Mouse (Mus musculus): Measurements from ENCODE around the gene Itpr2. TPM values are rescaled to one million over a fixed set of nuclear protein-coding genes. Genes with fewer than 3 reads are reported as not detected.

Gene Itpr2
- polyA plus RNA-seq, 1 experiment from 2014 or later, result 9.0 TPM

- Histone ChIP-seq H3K27ac (ENCODE audit: low read length) (no peak overlapping the region), H3K9me3 (replicated peaks; ENCODE audit: control insufficient read depth, low read length, poor library complexity, severe bottlenecking) (no peaks in the 10 kb centered on the region), H3K27me3 (ENCODE audit: control insufficient read depth, insufficient read depth, low read depth, low read length) (no peaks in the 10 kb centered on the region), H3K4me2 (ENCODE audit: low read length) (no peak overlapping the region), H3K36me3 (ENCODE audit: control insufficient read depth, insufficient read depth, low read length) (no peaks in the 10 kb centered on the region), H3K9ac (ENCODE audit: low read depth, low read length) (no peak overlapping the region), H3K4me1 (ENCODE audit: control insufficient read depth, insufficient read depth, low read length) (0 out of 2 replicates have a peak, but pooled peaks cover 2% of the 10 kb centered on the region), H3K4me3 (ENCODE audit: low read depth, low read length) (no peak overlapping the region)
- WGBS, result 96% methylated on average over 24 of the region's 24 CpGs
- no peak for ATAC-seq
These were observed 220.7 kb downstream of the Itpr2 start for GRCm38 (mm10) chr6:146281176-146281899.

DNA sequence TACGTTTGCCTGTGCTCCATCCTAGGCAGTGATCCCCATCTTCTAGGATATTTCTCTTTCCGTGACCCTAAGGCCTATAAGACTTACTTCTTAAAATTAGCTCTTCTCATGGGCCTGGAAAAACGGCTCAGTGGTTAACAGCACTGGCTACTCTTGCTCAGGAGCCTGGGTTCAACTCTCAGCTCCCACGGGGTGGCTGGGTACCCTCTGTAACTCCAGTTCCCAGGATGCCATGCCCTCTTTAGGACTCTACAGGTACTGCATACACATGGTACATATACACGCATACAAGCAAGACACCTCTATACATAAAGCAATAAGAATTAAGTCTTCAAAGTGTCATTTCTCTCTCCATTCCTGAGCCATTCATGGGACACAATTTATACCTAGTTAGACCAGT lies 228.8 kb downstream of the Itpr2 start:
- peaks cover 2% of the 10 kb centered on the region; the same call in 1 of the 2 replicates for H3K4me1 ChIP-seq (ENCODE audit: control insufficient read depth, insufficient read depth, low read length)
- no peak for ATAC-seq
- H3K4me2 ChIP-seq (ENCODE audit: low read length), result no peak overlapping the region
- H3K9me3 ChIP-seq (replicated peaks; ENCODE audit: control insufficient read depth, low read length, poor library complexity, severe bottlenecking), result no peaks in the 10 kb centered on the region
- H3K27me3 ChIP-seq (ENCODE audit: control insufficient read depth, insufficient read depth, low read depth, low read length), result no peaks in the 10 kb centered on the region
- no peak overlapping the region for H3K27ac ChIP-seq (ENCODE audit: low read length)
- no peak overlapping the region for H3K4me3 ChIP-seq (ENCODE audit: low read depth, low read length)
- no peaks in the 10 kb centered on the region for H3K36me3 ChIP-seq (ENCODE audit: control insufficient read depth, insufficient read depth, low read length)
- H3K9ac ChIP-seq (ENCODE audit: low read depth, low read length), result no peak overlapping the region
- 88% methylated on average over 5 of the region's 5 CpGs for WGBS

DNA sequence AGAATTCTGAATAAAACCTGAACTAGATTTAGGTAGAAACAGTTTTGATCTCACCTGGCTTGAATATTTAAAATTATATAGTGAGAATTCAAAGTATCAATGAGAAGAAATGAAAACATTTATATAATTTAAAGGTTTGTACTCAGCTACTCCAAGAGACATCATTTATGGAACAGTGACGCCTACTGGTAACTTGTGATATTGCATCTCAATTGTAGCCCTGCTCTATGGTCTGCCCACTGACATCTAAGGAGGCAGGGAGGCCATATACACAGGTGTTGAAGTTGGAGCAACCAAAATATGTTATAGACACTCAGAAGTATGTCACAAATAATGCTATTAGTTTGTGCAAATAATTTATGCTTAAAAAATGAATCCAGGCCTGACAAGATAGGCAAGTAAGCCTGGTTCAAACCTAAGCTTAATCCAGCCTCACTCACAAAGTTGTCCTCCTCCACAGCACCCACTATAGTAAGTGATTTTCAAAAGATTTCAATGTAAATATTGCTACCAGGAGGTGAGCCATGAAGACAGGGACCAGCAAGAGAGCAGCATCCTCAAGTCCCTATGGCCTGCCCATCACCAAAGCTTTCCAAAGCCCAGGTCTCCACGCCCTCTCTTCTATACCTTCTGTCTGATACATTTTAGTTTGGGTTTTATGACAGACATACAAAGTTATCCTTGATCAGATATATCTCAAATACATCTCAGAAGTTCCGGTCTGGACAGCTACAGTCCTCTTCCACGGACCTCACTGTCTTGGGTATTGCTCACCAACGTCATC lies 229.6 kb downstream of the Itpr2 start:
- Histone ChIP-seq H3K4me2 (ENCODE audit: low read length) (no peak overlapping the region), H3K4me3 (ENCODE audit: low read depth, low read length) (no peak overlapping the region), H3K9ac (ENCODE audit: low read depth, low read length) (no peak overlapping the region), H3K27ac (ENCODE audit: low read length) (no peak overlapping the region), H3K4me1 (ENCODE audit: control insufficient read depth, insufficient read depth, low read length) (peaks cover 2% of the 10 kb centered on the region; the same call in 1 of the 2 replicates), H3K9me3 (replicated peaks; ENCODE audit: control insufficient read depth, low read length, poor library complexity, severe bottlenecking) (no peaks in the 10 kb centered on the region), H3K27me3 (ENCODE audit: control insufficient read depth, insufficient read depth, low read depth, low read length) (no peaks in the 10 kb centered on the region), H3K36me3 (ENCODE audit: control insufficient read depth, insufficient read depth, low read length) (no peaks in the 10 kb centered on the region)
- ATAC-seq, result peak; percentile 59; the same call in 1 of the 2 replicates
- 76% methylated on average over 5 of the region's 5 CpGs for WGBS

GRCm38 (mm10) chr6:146270776-146271533 lies 231.1 kb downstream of the Itpr2 start:
- 49% methylated on average over 12 of the region's 12 CpGs for WGBS
- Histone ChIP-seq H3K9ac (ENCODE audit: low read depth, low read length) (no peak overlapping the region), H3K4me1 (ENCODE audit: control insufficient read depth, insufficient read depth, low read length) (peaks cover 2% of the 10 kb centered on the region; the same call in 1 of the 2 replicates), H3K9me3 (replicated peaks; ENCODE audit: control insufficient read depth, low read length, poor library complexity, severe bottlenecking) (no peaks in the 10 kb centered on the region), H3K4me3 (ENCODE audit: low read depth, low read length) (no peak overlapping the region), H3K27me3 (ENCODE audit: control insufficient read depth, insufficient read depth, low read depth, low read length) (no peaks in the 10 kb centered on the region), H3K4me2 (ENCODE audit: low read length) (no peak overlapping the region), H3K36me3 (ENCODE audit: control insufficient read depth, insufficient read depth, low read length) (no peaks in the 10 kb centered on the region), H3K27ac (ENCODE audit: low read length) (no peak overlapping the region)
- ATAC-seq, result peak; percentile 79

DNA sequence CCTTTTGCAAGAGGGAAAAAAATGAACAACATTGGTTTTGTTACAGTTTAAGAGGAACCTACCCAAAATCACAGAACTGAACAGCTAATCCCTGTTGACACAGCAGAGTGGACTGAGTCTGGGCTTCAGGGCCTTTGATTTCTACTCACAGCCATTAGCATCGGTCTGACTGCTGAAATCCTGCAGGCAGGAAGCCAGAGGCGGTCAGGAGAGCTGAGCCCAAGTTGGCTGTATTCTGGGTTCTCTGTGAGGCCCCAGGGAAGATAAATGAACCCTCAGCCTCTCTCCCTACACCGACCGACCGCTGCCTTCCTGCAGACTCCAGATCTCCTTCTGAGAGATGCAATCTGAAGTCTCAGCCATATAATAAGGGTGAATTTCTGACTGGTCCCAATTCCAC lies 231.9 kb downstream of the Itpr2 start:
- Histone ChIP-seq H3K4me2 (ENCODE audit: low read length) (no peak overlapping the region), H3K27me3 (ENCODE audit: control insufficient read depth, insufficient read depth, low read depth, low read length) (no peaks in the 10 kb centered on the region), H3K27ac (ENCODE audit: low read length) (no peak overlapping the region), H3K9me3 (replicated peaks; ENCODE audit: control insufficient read depth, low read length, poor library complexity, severe bottlenecking) (no peaks in the 10 kb centered on the region), H3K9ac (ENCODE audit: low read depth, low read length) (no peak overlapping the region), H3K36me3 (ENCODE audit: control insufficient read depth, insufficient read depth, low read length) (no peaks in the 10 kb centered on the region), H3K4me1 (ENCODE audit: control insufficient read depth, insufficient read depth, low read length) (peaks cover 2% of the 10 kb centered on the region; the same call in 1 of the 2 replicates), H3K4me3 (ENCODE audit: low read depth, low read length) (no peak overlapping the region)
- whole genome bisulfite sequencing, result 40% methylated on average over 5 of the region's 5 CpGs
- no peak for ATAC-seq

DNA sequence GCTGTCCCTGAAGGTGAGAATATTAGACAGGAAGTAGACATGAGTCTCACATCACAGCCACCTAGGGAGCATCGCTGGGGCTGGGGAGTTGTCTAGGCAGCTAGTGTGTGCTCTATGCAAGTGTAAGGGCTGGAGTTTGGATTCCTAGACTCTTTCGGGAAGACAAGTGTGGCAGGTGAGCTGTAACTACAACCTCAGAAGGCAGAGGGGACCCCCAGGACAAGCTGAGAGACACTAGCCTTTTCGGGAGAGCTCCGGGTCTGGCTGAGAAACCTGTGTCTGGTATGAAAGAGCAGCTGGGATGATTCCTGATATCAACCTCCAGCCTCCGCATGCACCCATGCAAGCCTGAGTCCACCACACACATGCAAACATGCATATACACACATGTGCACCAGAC lies 232.7 kb downstream of the Itpr2 start:
- no peak overlapping the region for H3K9ac ChIP-seq (ENCODE audit: low read depth, low read length)
- no peak overlapping the region for H3K4me3 ChIP-seq (ENCODE audit: low read depth, low read length)
- H3K4me2 ChIP-seq (ENCODE audit: low read length), result no peak overlapping the region
- ATAC-seq, result no peak
- no peaks in the 10 kb centered on the region for H3K9me3 ChIP-seq (replicated peaks; ENCODE audit: control insufficient read depth, low read length, poor library complexity, severe bottlenecking)
- H3K4me1 ChIP-seq (ENCODE audit: control insufficient read depth, insufficient read depth, low read length), result peaks cover 2% of the 10 kb centered on the region; the same call in 1 of the 2 replicates
- no peak overlapping the region for H3K27ac ChIP-seq (ENCODE audit: low read length)
- no peaks in the 10 kb centered on the region for H3K27me3 ChIP-seq (ENCODE audit: control insufficient read depth, insufficient read depth, low read depth, low read length)
- H3K36me3 ChIP-seq (ENCODE audit: control insufficient read depth, insufficient read depth, low read length), result no peaks in the 10 kb centered on the region
- WGBS, result 95% methylated on average over 5 of the region's 5 CpGs

DNA sequence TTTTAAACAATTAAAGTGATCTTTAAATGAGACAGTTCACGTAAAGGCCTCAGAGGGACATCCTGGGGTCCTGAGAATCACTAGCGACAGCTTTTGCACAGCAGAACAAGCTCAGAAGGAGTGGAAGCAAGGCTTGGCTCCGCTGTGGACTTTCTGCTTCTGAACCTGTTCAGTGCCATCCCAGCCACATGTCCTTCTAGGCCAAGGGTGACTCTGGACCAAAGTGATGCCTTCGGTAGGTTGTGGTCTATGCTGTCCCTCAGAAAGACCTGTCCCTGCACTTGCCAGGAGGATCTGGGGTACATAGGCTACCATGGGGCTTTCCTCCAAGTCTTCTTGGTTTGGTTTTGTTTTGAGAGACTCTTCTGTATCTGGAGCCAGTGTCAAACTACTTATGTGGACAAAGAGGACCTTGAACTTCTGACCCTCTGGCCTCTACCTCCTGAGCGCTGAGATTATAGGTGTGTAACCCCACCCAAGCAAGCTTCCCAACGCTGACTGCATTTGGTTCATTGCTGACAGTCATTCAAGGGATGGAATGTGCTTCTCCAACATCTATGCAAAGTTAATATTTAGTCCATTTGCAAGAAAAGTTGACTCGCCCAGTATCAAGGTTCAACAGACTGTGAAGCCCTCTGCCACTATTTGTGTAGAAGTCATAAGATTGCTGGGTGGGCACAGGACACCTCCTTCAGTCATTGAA lies 241.2 kb downstream of the Itpr2 start:
- H3K4me2 ChIP-seq (ENCODE audit: low read length), result no peak overlapping the region
- 93% methylated on average over 7 of the region's 7 CpGs for WGBS

GRCm38 (mm10) chr6:146258751-146259150 lies 243.3 kb downstream of the Itpr2 start:
- Histone ChIP-seq H3K27me3 (ENCODE audit: control insufficient read depth, insufficient read depth, low read depth, low read length) (no peaks in the 10 kb centered on the region), H3K9me3 (replicated peaks; ENCODE audit: control insufficient read depth, low read length, poor library complexity, severe bottlenecking) (no peaks in the 10 kb centered on the region; the same call in 1 of the 2 replicates), H3K4me3 (ENCODE audit: low read depth, low read length) (no peak overlapping the region), H3K36me3 (ENCODE audit: control insufficient read depth, insufficient read depth, low read length) (no peaks in the 10 kb centered on the region), H3K27ac (ENCODE audit: low read length) (no peak overlapping the region), H3K4me2 (ENCODE audit: low read length) (no peak overlapping the region), H3K4me1 (ENCODE audit: control insufficient read depth, insufficient read depth, low read length) (no peaks in the 10 kb centered on the region), H3K9ac (ENCODE audit: low read depth, low read length) (no peak overlapping the region)
- WGBS, result 79% methylated on average over 5 of the region's 5 CpGs
- ATAC-seq, result no peak

More for the DNA sequence above, 241.2 kb downstream of the Itpr2 start:
- no peaks in the 10 kb centered on the region for H3K36me3 ChIP-seq (ENCODE audit: control insufficient read depth, insufficient read depth, low read length)
- H3K9ac ChIP-seq (ENCODE audit: low read depth, low read length), result no peak overlapping the region
- H3K27ac ChIP-seq (ENCODE audit: low read length), result no peak overlapping the region
- H3K4me3 ChIP-seq (ENCODE audit: low read depth, low read length), result no peak overlapping the region
- ATAC-seq, result no peak
- H3K27me3 ChIP-seq (ENCODE audit: control insufficient read depth, insufficient read depth, low read depth, low read length), result no peaks in the 10 kb centered on the region
- H3K9me3 ChIP-seq (replicated peaks; ENCODE audit: control insufficient read depth, low read length, poor library complexity, severe bottlenecking), result no peaks in the 10 kb centered on the region; the same call in 1 of the 2 replicates
- H3K4me1 ChIP-seq (ENCODE audit: control insufficient read depth, insufficient read depth, low read length), result no peaks in the 10 kb centered on the region
